Mouse (Mus musculus) cerebellum, adult 2 months (tissue): ENCODE data around the gene Zfp385a.

Experiments used
- CTCF ChIP-seq: fragments of 200-500 bp; IDR thresholded peaks from 2 replicates; pipeline ENCODE4 v1.5.1; 2011; ENCODE audit warnings: low read depth, mild to moderate bottlenecking, control low read depth, low read length, moderate library complexity, borderline replicate concordance; ENCODE audit not compliant: insufficient read depth
- POLR2A ChIP-seq: fragments of 200-500 bp; IDR thresholded peaks from 2 replicates; pipeline ENCODE4 v1.6.1; 2011; ENCODE audit warnings: low read length, control low read depth, borderline replicate concordance; ENCODE audit not compliant: insufficient read depth

GRCm38 (mm10) chr15:103371208-103371607 is 31.3 kb upstream of the Zfp385a start:
- TF ChIP-seq CTCF: no peak
- no peak for TF ChIP-seq POLR2A
